Mouse (Mus musculus) liver, postnatal 0 days (tissue): ENCODE results near the gene Gjd3. TPM values are rescaled to one million over a fixed set of nuclear protein-coding genes. Genes with fewer than 3 reads are reported as not detected.

Experiments
- ATAC-seq: fragments of 200-750 bp; cut with Nextera tagmentation; 2 replicates; pipeline ENCODE4 v1.8.0; 2017; ENCODE audit warnings: mild to moderate bottlenecking, moderate library complexity
- DNase-seq: peaks from one replicate; pipeline ENCODE4 v3.0.0-alpha.2; 2016
- H3K27ac ChIP-seq: fragments of 300-500 bp; sonication (generic); 2 replicates; pipeline ENCODE4 v1.5.1; 2014; ENCODE audit warnings: antibody characterized with exemption, moderate library complexity, mild to moderate bottlenecking, low read depth
- H3K27me3 ChIP-seq: fragments of 300-500 bp; sonication (generic); 2 replicates; pipeline ENCODE4 v1.6.1; 2014; ENCODE audit warnings: low read length, control low read depth, mixed read lengths; ENCODE audit not compliant: insufficient read depth
- H3K36me3 ChIP-seq: fragments of 300-500 bp; sonication (generic); replicated peaks from 2 replicates; pipeline ENCODE4 v1.6.1; 2014; ENCODE audit warnings: mild to moderate bottlenecking, control low read depth, low read length, moderate library complexity, mixed read lengths; ENCODE audit not compliant: insufficient read depth
- H3K4me1 ChIP-seq: fragments of 300-500 bp; sonication (generic); 2 replicates; pipeline ENCODE4 v1.6.1; 2014; ENCODE audit warnings: antibody characterized with exemption, mild to moderate bottlenecking, control low read depth; ENCODE audit not compliant: insufficient read depth
- H3K4me2 ChIP-seq: fragments of 300-500 bp; sonication (generic); 2 replicates; pipeline ENCODE4 v1.6.1; 2014; ENCODE audit warnings: low read depth, mild to moderate bottlenecking, low read length, moderate library complexity, mixed read lengths
- H3K4me3 ChIP-seq: fragments of 300-500 bp; sonication (generic); 2 replicates; pipeline ENCODE4 v1.5.1; 2014; ENCODE audit warnings: low read depth, low read length
- H3K9ac ChIP-seq: fragments of 300-500 bp; sonication (generic); replicated peaks from 2 replicates; pipeline ENCODE4 v1.6.1; 2014; ENCODE audit warnings: mild to moderate bottlenecking, moderate library complexity
- H3K9me3 ChIP-seq: fragments of 300-500 bp; sonication (generic); 2 replicates; pipeline ENCODE4 v1.6.1; 2016; ENCODE audit warnings: mild to moderate bottlenecking, control low read depth, low read length, mixed read lengths
- CTCF ChIP-seq: sonication (generic); IDR thresholded peaks from 2 replicates; pipeline ENCODE4 v1.5.1; 2016; ENCODE audit warnings: antibody characterized with exemption, low read depth
- EP300 ChIP-seq: IDR thresholded peaks from 2 replicates; pipeline ENCODE4 v1.6.1; 2016; ENCODE audit warnings: antibody characterized with exemption, low read depth, mild to moderate bottlenecking
- WGBS: fragments of 180-500 bp; shearing (Covaris S2); extraction: QIAGEN DNeasy Blood & Tissue Kit; methylation state at CpG from one replicate; pipeline ENCODE4 v1.1.7; 2014; ENCODE audit not compliant: insufficient replicate concordance; 5-methylcytosine and 5-hydroxymethylcytosine counted together
- polyA plus RNA-seq: library from polyadenylated mRNA; unstranded; fragments of >200 nt; fragmentation: Nextera tagmentation; extraction: Ambion mirVana; gene quantifications from 2 replicates; pipeline ENCODE4 v1.2.1, GENCODE M21; 2015

Gjd3 gene
- polyA plus RNA-seq = not detected in 2 replicates

GRCm38 (mm10) chr11:98982773-98983133, at the start of gene Gjd3:
Gene Gjd3, minus strand, starts transcription at chr11:98983016.
- TF ChIP-seq EP300 (no peak), CTCF (no peak)
- ATAC-seq (no peak), DNase-seq (no peak)
- H3K9me3 ChIP-seq = no peaks in the 10 kb centered on the region
- H3K4me3 ChIP-seq = peak within 1 kb of the TSS; percentile 50
- H3K27me3 ChIP-seq = peaks cover 38% of the 10 kb centered on the region
- 3% methylated on average over 28 of the region's 28 CpGs for WGBS
- H3K27ac ChIP-seq = no peak within 1 kb of the TSS
- H3K4me2 ChIP-seq = peak within 1 kb of the TSS; percentile 85
- H3K36me3 ChIP-seq = no peaks in the 10 kb centered on the region
- H3K9ac ChIP-seq = peak within 1 kb of the TSS; percentile 28; the same call in 1 of the 2 replicates
- peaks cover 8% of the 10 kb centered on the region for H3K4me1 ChIP-seq

- Histone ChIP-seq H3K4me3 (no peak overlapping the region), H3K9ac (no peak overlapping the region), H3K27me3 (no peaks in the 10 kb centered on the region), H3K36me3 (peaks cover 5% of the 10 kb centered on the region), H3K9me3 (no peaks in the 10 kb centered on the region), H3K4me1 (peaks cover 5% of the 10 kb centered on the region; the same call in 1 of the 2 replicates), H3K4me2 (no peak overlapping the region), H3K27ac (no peak overlapping the region)
- TF ChIP-seq EP300 (no peak), CTCF (peak; percentile 32)
- no peak for DNase-seq
- 75% methylated on average over 12 of the region's 12 CpGs for WGBS
- ATAC-seq = no peak
Observed at GRCm38 (mm10) chr11:99026899-99027440, 44.2 kb upstream of the Gjd3 start.

- TF ChIP-seq CTCF (no peak), EP300 (no peak)
- H3K27me3 ChIP-seq = no peaks in the 10 kb centered on the region
- H3K4me3 ChIP-seq = no peak overlapping the region
- 93% methylated on average over 6 of the region's 6 CpGs for WGBS
- no peak overlapping the region for H3K27ac ChIP-seq
- DNase-seq (no peak), ATAC-seq (no peak)
- H3K4me2 ChIP-seq = no peak overlapping the region
- H3K4me1 ChIP-seq = peaks cover 5% of the 10 kb centered on the region; the same call in 1 of the 2 replicates
- no peak overlapping the region for H3K9ac ChIP-seq
- no peaks in the 10 kb centered on the region for H3K9me3 ChIP-seq
- H3K36me3 ChIP-seq = peaks cover 14% of the 10 kb centered on the region
Observed at GRCm38 (mm10) chr11:99025878-99026277, 43.1 kb upstream of the Gjd3 start.

- peak overlapping the region; percentile 81 for H3K4me3 ChIP-seq
- H3K4me1 ChIP-seq = peaks cover 5% of the 10 kb centered on the region; the same call in 1 of the 2 replicates
- H3K36me3 ChIP-seq = peaks cover 25% of the 10 kb centered on the region
- no peak for TF ChIP-seq EP300
- TF ChIP-seq CTCF = no peak
- peak overlapping the region; percentile 28; the same call in 1 of the 2 replicates for H3K9ac ChIP-seq
- no peaks in the 10 kb centered on the region for H3K9me3 ChIP-seq
- peak overlapping the region; percentile 74 for H3K4me2 ChIP-seq
- H3K27ac ChIP-seq = 0 out of 2 replicates have a peak overlapping the region, but pooled peaks have one; percentile 41
- no peak for ATAC-seq
- H3K27me3 ChIP-seq = no peaks in the 10 kb centered on the region
- 38% methylated on average over 18 of the region's 18 CpGs for WGBS
- DNase-seq = no peak
Observed at GRCm38 (mm10) chr11:99024468-99025134, 41.8 kb upstream of the Gjd3 start.

GRCm38 (mm10) chr11:99023500-99024467, 41.0 kb upstream of the Gjd3 start, which contains the start of gene Top2a:
Gene Top2a, minus strand, starts transcription at chr11:99024189.
- WGBS = under 1% methylated on average over 54 of the region's 54 CpGs
- DNase-seq (peak; percentile 95), ATAC-seq (peak; percentile 97)
- peak; percentile 96 for TF ChIP-seq EP300
- TF ChIP-seq CTCF = no peak
- no peaks in the 10 kb centered on the region for H3K9me3 ChIP-seq
- peaks cover 5% of the 10 kb centered on the region; the same call in 1 of the 2 replicates for H3K4me1 ChIP-seq
- peak within 1 kb of the TSS; percentile 89 for H3K9ac ChIP-seq
- peak within 1 kb of the TSS; percentile 74 for H3K4me2 ChIP-seq
- peak within 1 kb of the TSS; percentile 81 for H3K4me3 ChIP-seq
- H3K36me3 ChIP-seq = peaks cover 32% of the 10 kb centered on the region
- H3K27me3 ChIP-seq = no peaks in the 10 kb centered on the region
- peak within 1 kb of the TSS; percentile 72 for H3K27ac ChIP-seq
